Mouse (Mus musculus): ENCODE results near the gene Adamtsl2. TPM values are rescaled to one million over a fixed set of nuclear protein-coding genes. Genes with fewer than 3 reads are reported as not detected.
A peak's percentile ranks its signal among the peaks of the same experiment; 100 is the strongest.

The Adamtsl2 gene
- 0.04 TPM for polyA plus RNA-seq (2012; fragmentation: generic; extraction: Trizol)
- long read RNA-seq, experiment 1, result 0 reads
- long read RNA-seq, experiment 2, result 0 reads

DNA sequence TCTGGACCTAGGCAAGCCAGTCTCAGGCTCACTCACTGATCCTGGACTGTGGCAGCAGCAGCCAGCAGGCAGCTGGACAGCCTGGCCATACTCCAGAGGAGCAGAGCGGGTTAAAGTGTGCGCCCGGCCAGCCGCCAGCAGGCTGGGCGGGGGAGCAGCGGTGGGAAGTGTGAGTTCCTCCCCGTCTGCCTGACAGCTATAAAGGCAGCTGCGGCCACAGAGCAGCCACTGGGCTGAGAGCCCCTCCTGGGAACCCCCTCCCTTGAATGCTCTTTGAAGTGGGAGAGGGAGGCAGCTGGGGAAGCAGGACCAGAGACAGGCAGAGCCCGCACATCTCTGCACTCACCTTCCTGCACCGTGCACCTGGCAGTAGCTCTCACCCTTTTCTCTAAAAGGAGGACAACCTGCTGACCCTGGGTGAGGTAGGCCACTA is at the start of gene Adamtsl2:
Gene Adamtsl2 (plus strand): TSS at position 228 of the 433 bp plus-strand sequence.
- TF ChIP-seq CEBPB (IDR thresholded peaks at IDR 0.05; ENCODE audit: low read depth) (no peak), MYOG (IDR thresholded peaks at IDR 0.05; ENCODE audit: control insufficient read depth, extremely low read depth, insufficient read length) (no peak), CTCF (IDR thresholded peaks at IDR 0.05; ENCODE audit: control insufficient read depth, insufficient read depth, insufficient read length) (no peak), USF1 (IDR thresholded peaks at IDR 0.05; ENCODE audit: low read depth) (no peak), FOSL1 (IDR thresholded peaks at IDR 0.05; ENCODE audit: insufficient read depth, low read length, poor library complexity, severe bottlenecking) (no peak), MAX (IDR thresholded peaks at IDR 0.05) (no peak), MYOD1 (IDR thresholded peaks at IDR 0.05; ENCODE audit: control insufficient read depth, insufficient read length, low read depth) (no peak)
- no peak within 1 kb of the TSS for H3ac ChIP-seq (ENCODE audit: control insufficient read depth, insufficient read length, low read depth)
- H3K27me3 ChIP-seq (ENCODE audit: control insufficient read depth, insufficient read depth, insufficient read length), result peaks cover 37% of the 10 kb centered on the region
- H3K79me2 ChIP-seq (ENCODE audit: control insufficient read depth, insufficient read depth), result no peaks in the 10 kb centered on the region
- no peak within 1 kb of the TSS for H3K4me3 ChIP-seq (ENCODE audit: insufficient read depth, poor library complexity, severe bottlenecking)
- no peaks in the 10 kb centered on the region for H3K79me3 ChIP-seq (ENCODE audit: low read depth)
- H3K36me3 ChIP-seq (ENCODE audit: control insufficient read depth, insufficient read depth), result no peaks in the 10 kb centered on the region

DNA sequence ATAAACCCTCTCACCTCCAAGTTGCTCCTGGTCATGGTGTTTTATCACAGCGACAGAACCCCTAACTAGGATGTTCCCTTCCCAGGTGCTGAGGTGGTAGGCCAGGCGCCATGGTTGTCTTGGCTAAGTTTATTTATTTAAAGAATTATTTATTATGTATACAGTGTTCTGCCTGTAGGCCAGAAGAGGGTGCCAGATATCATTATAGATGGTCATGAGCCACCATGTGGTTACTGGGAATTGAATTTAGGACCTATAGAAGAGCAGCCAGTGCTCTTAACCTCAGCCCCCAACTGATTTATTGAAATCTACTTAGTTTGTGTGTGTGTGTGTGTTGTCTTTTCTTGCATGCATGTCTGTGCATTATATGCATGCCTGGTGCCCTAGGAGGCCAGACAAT is 46.8 kb upstream of the Adamtsl2 start:
- no peaks in the 10 kb centered on the region for H3K79me2 ChIP-seq (ENCODE audit: control insufficient read depth, insufficient read depth)
- TF ChIP-seq CEBPB (IDR thresholded peaks at IDR 0.05; ENCODE audit: low read depth) (no peak), MAX (IDR thresholded peaks at IDR 0.05) (no peak), MYOG (IDR thresholded peaks at IDR 0.05; ENCODE audit: control insufficient read depth, extremely low read depth, insufficient read length) (no peak), USF1 (IDR thresholded peaks at IDR 0.05; ENCODE audit: low read depth) (no peak), CTCF (IDR thresholded peaks at IDR 0.05; ENCODE audit: control insufficient read depth, insufficient read depth, insufficient read length) (no peak), FOSL1 (IDR thresholded peaks at IDR 0.05; ENCODE audit: insufficient read depth, low read length, poor library complexity, severe bottlenecking) (no peak), MYOD1 (IDR thresholded peaks at IDR 0.05; ENCODE audit: control insufficient read depth, insufficient read length, low read depth) (no peak)
- H3K27me3 ChIP-seq (ENCODE audit: control insufficient read depth, insufficient read depth, insufficient read length), result peaks cover 5% of the 10 kb centered on the region
- H3ac ChIP-seq (ENCODE audit: control insufficient read depth, insufficient read length, low read depth), result no peak overlapping the region
- no peak overlapping the region for H3K4me3 ChIP-seq (ENCODE audit: insufficient read depth, poor library complexity, severe bottlenecking)
- H3K79me3 ChIP-seq (ENCODE audit: low read depth), result no peaks in the 10 kb centered on the region
- H3K36me3 ChIP-seq (ENCODE audit: control insufficient read depth, insufficient read depth), result no peaks in the 10 kb centered on the region

- Histone ChIP-seq H3ac (ENCODE audit: control insufficient read depth, insufficient read length, low read depth) (no peak overlapping the region), H3K4me3 (ENCODE audit: insufficient read depth, poor library complexity, severe bottlenecking) (no peak overlapping the region), H3K79me3 (ENCODE audit: low read depth) (no peaks in the 10 kb centered on the region), H3K79me2 (ENCODE audit: control insufficient read depth, insufficient read depth) (no peaks in the 10 kb centered on the region), H3K27me3 (ENCODE audit: control insufficient read depth, insufficient read depth, insufficient read length) (peaks cover 9% of the 10 kb centered on the region), H3K36me3 (ENCODE audit: control insufficient read depth, insufficient read depth) (no peaks in the 10 kb centered on the region)
- no peak for TF ChIP-seq CTCF (IDR thresholded peaks at IDR 0.05; ENCODE audit: control insufficient read depth, insufficient read depth, insufficient read length)
Observed at GRCm38 (mm10) chr2:27036003-27036402, 43.2 kb upstream of the Adamtsl2 start.

GRCm38 (mm10) chr2:27037008-27037407 is 42.2 kb upstream of the Adamtsl2 start:
- no peaks in the 10 kb centered on the region for H3K36me3 ChIP-seq (ENCODE audit: control insufficient read depth, insufficient read depth)
- no peak for TF ChIP-seq CTCF (IDR thresholded peaks at IDR 0.05; ENCODE audit: control insufficient read depth, insufficient read depth, insufficient read length)
- TF ChIP-seq MAX (IDR thresholded peaks at IDR 0.05), result no peak
- no peak for TF ChIP-seq FOSL1 (IDR thresholded peaks at IDR 0.05; ENCODE audit: insufficient read depth, low read length, poor library complexity, severe bottlenecking)
- TF ChIP-seq USF1 (IDR thresholded peaks at IDR 0.05; ENCODE audit: low read depth), result no peak
- TF ChIP-seq MYOG (IDR thresholded peaks at IDR 0.05; ENCODE audit: control insufficient read depth, extremely low read depth, insufficient read length), result no peak
- TF ChIP-seq CEBPB (IDR thresholded peaks at IDR 0.05; ENCODE audit: low read depth), result no peak
- TF ChIP-seq MYOD1 (IDR thresholded peaks at IDR 0.05; ENCODE audit: control insufficient read depth, insufficient read length, low read depth), result no peak
- H3K4me3 ChIP-seq (ENCODE audit: insufficient read depth, poor library complexity, severe bottlenecking), result no peak overlapping the region
- no peak overlapping the region for H3ac ChIP-seq (ENCODE audit: control insufficient read depth, insufficient read length, low read depth)
- no peaks in the 10 kb centered on the region for H3K79me2 ChIP-seq (ENCODE audit: control insufficient read depth, insufficient read depth)
- H3K79me3 ChIP-seq (ENCODE audit: low read depth), result no peaks in the 10 kb centered on the region
- peaks cover 16% of the 10 kb centered on the region for H3K27me3 ChIP-seq (ENCODE audit: control insufficient read depth, insufficient read depth, insufficient read length)

GRCm38 (mm10) chr2:27038596-27038995 is 40.6 kb upstream of the Adamtsl2 start:
- Histone ChIP-seq H3ac (ENCODE audit: control insufficient read depth, insufficient read length, low read depth) (no peak overlapping the region), H3K4me3 (ENCODE audit: insufficient read depth, poor library complexity, severe bottlenecking) (no peak overlapping the region), H3K36me3 (ENCODE audit: control insufficient read depth, insufficient read depth) (no peaks in the 10 kb centered on the region), H3K79me2 (ENCODE audit: control insufficient read depth, insufficient read depth) (no peaks in the 10 kb centered on the region), H3K79me3 (ENCODE audit: low read depth) (no peaks in the 10 kb centered on the region), H3K27me3 (ENCODE audit: control insufficient read depth, insufficient read depth, insufficient read length) (peaks cover 26% of the 10 kb centered on the region)
- TF ChIP-seq CTCF (IDR thresholded peaks at IDR 0.05; ENCODE audit: control insufficient read depth, insufficient read depth, insufficient read length) (peak; percentile 56), MYOD1 (IDR thresholded peaks at IDR 0.05; ENCODE audit: control insufficient read depth, insufficient read length, low read depth) (no peak)

GRCm38 (mm10) chr2:27039286-27039685 is 39.9 kb upstream of the Adamtsl2 start:
- Histone ChIP-seq H3K79me3 (ENCODE audit: low read depth) (no peaks in the 10 kb centered on the region), H3K4me3 (ENCODE audit: insufficient read depth, poor library complexity, severe bottlenecking) (no peak overlapping the region), H3ac (ENCODE audit: control insufficient read depth, insufficient read length, low read depth) (no peak overlapping the region), H3K27me3 (ENCODE audit: control insufficient read depth, insufficient read depth, insufficient read length) (peaks cover 30% of the 10 kb centered on the region), H3K79me2 (ENCODE audit: control insufficient read depth, insufficient read depth) (no peaks in the 10 kb centered on the region), H3K36me3 (ENCODE audit: control insufficient read depth, insufficient read depth) (no peaks in the 10 kb centered on the region)
- TF ChIP-seq CTCF (IDR thresholded peaks at IDR 0.05; ENCODE audit: control insufficient read depth, insufficient read depth, insufficient read length), result peak; percentile 45
- TF ChIP-seq CEBPB (IDR thresholded peaks at IDR 0.05; ENCODE audit: low read depth), result no peak
- no peak for TF ChIP-seq MYOG (IDR thresholded peaks at IDR 0.05; ENCODE audit: control insufficient read depth, extremely low read depth, insufficient read length)
